Mouse (Mus musculus) limb, embryonic 11.5 days (tissue): ENCODE measurements around the gene Ubxn7. TPM values are rescaled to one million over a fixed set of nuclear protein-coding genes. Genes with fewer than 3 reads are reported as not detected.

Experiments used
- ATAC-seq: fragments of 200-750 bp; cut with Nextera tagmentation; 2 replicates; pipeline ENCODE4 v1.8.0; 2017; ENCODE audit warnings: low read depth; ENCODE audit not compliant: insufficient number of reproducible peaks, low FRiP score, low TSS enrichment
- DNase-seq: peaks from one replicate; pipeline ENCODE4 v3.0.0-alpha.2; 2015; ENCODE audit warnings: low spot score
- H3K27ac ChIP-seq: fragments of 300-500 bp; sonication (generic); replicated peaks from 2 replicates; pipeline ENCODE4 v1.5.1; 2014; ENCODE audit warnings: low read depth, mild to moderate bottlenecking, low read length
- H3K27me3 ChIP-seq: fragments of 300-500 bp; sonication (generic); 2 replicates; pipeline ENCODE4 v1.6.1; 2014; ENCODE audit warnings: mild to moderate bottlenecking, low read length, mixed read lengths; ENCODE audit not compliant: control insufficient read depth, insufficient read depth
- H3K36me3 ChIP-seq: fragments of 300-500 bp; sonication (generic); 2 replicates; pipeline ENCODE4 v1.6.1; 2014; ENCODE audit warnings: mild to moderate bottlenecking, low read length, moderate library complexity, mixed read lengths; ENCODE audit not compliant: control insufficient read depth, insufficient read depth
- H3K4me1 ChIP-seq: fragments of 300-500 bp; sonication (generic); 2 replicates; pipeline ENCODE4 v1.6.1; 2014; ENCODE audit warnings: low read length, mixed read lengths; ENCODE audit not compliant: control insufficient read depth, insufficient read depth
- H3K4me2 ChIP-seq: fragments of 300-500 bp; sonication (generic); 2 replicates; pipeline ENCODE4 v1.6.1; 2014; ENCODE audit warnings: low read depth, mild to moderate bottlenecking, moderate library complexity; ENCODE audit not compliant: severe bottlenecking
- H3K4me3 ChIP-seq: fragments of 300-500 bp; sonication (generic); 2 replicates; pipeline ENCODE4 v1.5.1; 2014; ENCODE audit warnings: low read depth, low read length
- H3K9ac ChIP-seq: fragments of 300-500 bp; sonication (generic); 2 replicates; pipeline ENCODE4 v1.6.1; 2014; ENCODE audit warnings: mild to moderate bottlenecking, low read length
- H3K9me3 ChIP-seq: fragments of 300-500 bp; sonication (generic); 2 replicates; pipeline ENCODE4 v1.6.1; 2016; ENCODE audit warnings: low read length; ENCODE audit not compliant: control insufficient read depth
- WGBS: fragments of 180-500 bp; shearing (Covaris S2); extraction: QIAGEN DNeasy Blood & Tissue Kit; methylation state at CpG from one replicate; pipeline ENCODE4 v1.1.7; 2014; 5-methylcytosine and 5-hydroxymethylcytosine counted together
- polyA plus RNA-seq: library from polyadenylated mRNA; unstranded; fragments of >200 nt; fragmentation: Nextera tagmentation; extraction: Ambion mirVana; gene quantifications from 2 replicates; pipeline ENCODE4 v1.2.1, GENCODE M21; 2014

Ubxn7 gene
- polyA plus RNA-seq, 1 experiment from 2014 or later = 28.0 TPM

GRCm38 (mm10) chr16:32316601-32317000, 15.5 kb upstream of the Ubxn7 start:
- no peak overlapping the region for H3K9ac ChIP-seq
- no peak overlapping the region for H3K27ac ChIP-seq
- H3K27me3 ChIP-seq = no peaks in the 10 kb centered on the region
- H3K4me2 ChIP-seq = no peak overlapping the region
- 29% methylated on average over 2 of the region's 2 CpGs for WGBS
- H3K9me3 ChIP-seq = no peaks in the 10 kb centered on the region
- no peaks in the 10 kb centered on the region for H3K4me1 ChIP-seq
- no peaks in the 10 kb centered on the region for H3K36me3 ChIP-seq
- ATAC-seq (no peak), DNase-seq (peak; percentile 47)
- no peak overlapping the region for H3K4me3 ChIP-seq

GRCm38 (mm10) chr16:32323953-32324352, 8.1 kb upstream of the Ubxn7 start:
- H3K9ac ChIP-seq = no peak overlapping the region

GRCm38 (mm10) chr16:32330876-32331670, 984 bp upstream of the Ubxn7 start:
- ATAC-seq (no peak), DNase-seq (no peak)
- no peak overlapping the region for H3K27ac ChIP-seq
- peak overlapping the region; percentile 96; the same call in 1 of the 2 replicates for H3K4me3 ChIP-seq
- no peak overlapping the region for H3K9ac ChIP-seq
- peak overlapping the region; percentile 49; the same call in 1 of the 2 replicates for H3K4me2 ChIP-seq
- no peaks in the 10 kb centered on the region for H3K27me3 ChIP-seq
- H3K4me1 ChIP-seq = no peaks in the 10 kb centered on the region
- no peaks in the 10 kb centered on the region for H3K9me3 ChIP-seq
- WGBS = 61% methylated on average over 9 of the region's 9 CpGs
- H3K36me3 ChIP-seq = no peaks in the 10 kb centered on the region

More at GRCm38 (mm10) chr16:32323953-32324352, 8.1 kb upstream of the Ubxn7 start:
- Histone ChIP-seq H3K9me3 (no peaks in the 10 kb centered on the region), H3K4me1 (no peaks in the 10 kb centered on the region), H3K4me3 (no peak overlapping the region), H3K36me3 (no peaks in the 10 kb centered on the region), H3K27me3 (no peaks in the 10 kb centered on the region), H3K27ac (no peak overlapping the region), H3K4me2 (no peak overlapping the region)
- DNase-seq (no peak), ATAC-seq (no peak)
- WGBS = 37% methylated on average over 7 of the region's 7 CpGs

DNA sequence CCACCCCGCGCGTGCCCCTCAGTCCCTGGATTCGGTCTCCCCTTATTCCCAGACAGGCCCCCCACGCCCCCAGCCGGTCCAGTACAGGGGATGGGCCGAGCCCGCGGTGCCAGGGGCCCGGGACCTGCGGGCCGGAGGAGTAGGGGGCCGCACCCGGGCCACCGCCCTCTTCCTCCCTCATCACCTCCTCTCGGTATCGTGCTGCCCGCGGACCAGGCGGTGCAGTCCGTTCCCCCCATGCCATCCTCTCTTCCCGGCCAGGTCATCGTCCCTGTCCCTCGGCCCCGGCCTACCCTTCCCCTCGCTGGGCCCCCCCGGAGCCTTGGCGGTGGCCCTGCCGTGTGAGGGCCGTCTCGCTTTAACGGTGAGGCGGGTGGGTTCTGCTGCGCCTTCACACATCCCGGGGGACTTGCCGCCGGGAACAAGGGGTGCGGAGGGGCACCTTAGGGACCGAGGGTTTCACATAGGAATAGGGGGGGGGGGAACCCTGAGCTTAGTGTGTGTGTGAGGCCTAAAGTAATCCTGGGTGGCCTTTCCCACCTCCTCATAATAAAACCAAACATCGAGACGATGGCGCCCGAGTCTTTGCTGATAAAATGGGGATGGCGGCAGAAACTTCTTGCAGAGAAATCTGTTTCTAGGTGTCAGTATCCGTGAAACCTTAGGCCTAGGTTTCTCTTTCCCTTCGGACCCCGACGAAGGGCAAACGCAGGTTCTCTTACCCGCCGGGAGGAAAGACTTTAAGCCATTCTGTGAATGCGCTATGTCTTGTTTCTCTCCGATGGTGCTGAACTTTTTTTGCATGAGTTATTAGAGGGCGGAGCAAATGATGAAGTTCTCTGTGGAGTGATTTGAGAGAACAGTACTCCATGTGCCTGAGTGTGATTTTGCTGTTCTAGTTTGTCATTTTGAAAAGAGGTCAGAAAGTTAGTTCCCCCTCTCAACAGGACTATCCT, 777 bp downstream of the Ubxn7 start:
- ATAC-seq (peak; percentile 71), DNase-seq (peak; percentile 65)
- Histone ChIP-seq H3K4me1 (no peaks in the 10 kb centered on the region), H3K36me3 (no peaks in the 10 kb centered on the region), H3K27me3 (no peaks in the 10 kb centered on the region), H3K4me3 (peak overlapping the region; percentile 96), H3K4me2 (peak overlapping the region; percentile 49), H3K9ac (peak overlapping the region; percentile 97), H3K9me3 (no peaks in the 10 kb centered on the region), H3K27ac (peak overlapping the region; percentile 95)
- under 1% methylated on average over 50 of the region's 54 CpGs for WGBS

DNA sequence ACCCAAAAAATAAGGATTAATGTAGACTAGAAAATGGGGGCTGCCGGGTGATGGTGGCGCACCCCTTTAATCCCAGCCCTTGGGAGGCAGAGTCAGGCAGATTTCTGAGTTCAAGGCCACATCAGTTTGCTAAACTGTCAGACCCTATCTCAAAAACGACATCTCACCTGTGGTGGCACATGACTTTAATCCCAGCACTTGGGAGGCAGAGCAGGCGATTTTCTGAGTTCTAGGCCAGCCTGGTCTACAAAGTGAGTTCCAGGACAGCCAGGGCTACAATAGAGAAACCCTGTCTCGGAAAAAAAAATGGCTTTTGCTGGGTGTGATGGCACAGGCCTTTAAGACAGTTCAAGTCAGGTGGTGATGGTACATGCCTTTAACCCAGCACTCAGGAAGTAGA, 3.1 kb downstream of the Ubxn7 start:
- DNase-seq (no peak), ATAC-seq (no peak)
- no peaks in the 10 kb centered on the region for H3K36me3 ChIP-seq
- H3K27ac ChIP-seq = no peak overlapping the region
- H3K27me3 ChIP-seq = no peaks in the 10 kb centered on the region
- no peak overlapping the region for H3K4me2 ChIP-seq
- H3K4me1 ChIP-seq = no peaks in the 10 kb centered on the region
- no peak overlapping the region for H3K4me3 ChIP-seq
- H3K9ac ChIP-seq = no peak overlapping the region
- H3K9me3 ChIP-seq = no peaks in the 10 kb centered on the region
- WGBS = 94% methylated on average over 5 of the region's 5 CpGs

- Histone ChIP-seq H3K9ac (no peak overlapping the region), H3K36me3 (no peaks in the 10 kb centered on the region), H3K27ac (no peak overlapping the region), H3K9me3 (no peaks in the 10 kb centered on the region), H3K27me3 (no peaks in the 10 kb centered on the region), H3K4me3 (no peak overlapping the region), H3K4me2 (no peak overlapping the region), H3K4me1 (no peaks in the 10 kb centered on the region)
- ATAC-seq = no peak
- DNase-seq = no peak
- WGBS = 75% methylated on average over 7 of the region's 7 CpGs
Measured at GRCm38 (mm10) chr16:32336026-32336780, 4.1 kb downstream of the Ubxn7 start.

DNA sequence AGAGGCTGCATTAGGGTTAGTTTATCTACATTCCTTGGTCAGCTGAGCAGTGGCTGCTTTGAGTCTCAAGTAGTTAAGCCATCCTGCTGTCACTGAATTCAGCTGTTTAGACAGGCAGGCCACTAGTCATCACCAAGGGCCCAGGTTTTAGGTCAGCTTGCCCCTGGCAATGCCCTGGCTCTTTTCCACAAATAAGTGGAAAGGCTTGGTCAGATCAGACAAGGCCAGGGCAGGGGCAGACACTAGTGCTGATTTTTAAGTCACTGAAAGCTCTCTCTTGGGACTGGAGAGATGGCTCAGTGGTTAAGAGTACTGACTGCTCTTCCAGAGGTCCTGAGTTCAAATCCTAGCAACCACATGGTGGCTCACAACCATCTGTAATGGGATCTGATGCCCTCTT, 4.9 kb downstream of the Ubxn7 start:
- DNase-seq = no peak
- Histone ChIP-seq H3K4me1 (no peaks in the 10 kb centered on the region), H3K27ac (no peak overlapping the region), H3K27me3 (no peaks in the 10 kb centered on the region), H3K4me2 (no peak overlapping the region), H3K36me3 (no peaks in the 10 kb centered on the region), H3K9me3 (no peaks in the 10 kb centered on the region), H3K4me3 (no peak overlapping the region), H3K9ac (no peak overlapping the region)
- no peak for ATAC-seq

DNA sequence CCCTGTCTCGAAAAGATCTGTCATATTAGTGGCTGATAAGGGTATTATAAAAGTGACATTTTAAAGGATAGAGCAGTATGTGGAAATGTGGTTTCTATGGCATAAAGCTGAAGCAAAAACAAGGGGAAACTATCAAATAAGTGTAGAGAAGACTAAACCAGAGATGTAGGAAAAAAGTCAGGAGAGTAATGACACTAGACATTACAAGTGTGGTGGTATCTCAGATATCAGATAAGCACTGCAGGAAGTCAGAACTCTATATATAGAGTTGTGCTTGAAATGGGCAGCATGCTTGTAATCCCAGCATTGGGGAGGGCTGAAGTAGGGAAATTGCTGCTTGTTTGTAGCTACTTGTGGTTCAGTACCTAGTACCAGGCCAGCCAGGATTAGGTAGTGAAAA, 8.4 kb downstream of the Ubxn7 start:
- no peaks in the 10 kb centered on the region for H3K27me3 ChIP-seq
- no peak overlapping the region for H3K4me3 ChIP-seq
- H3K36me3 ChIP-seq = no peaks in the 10 kb centered on the region
- ATAC-seq (no peak), DNase-seq (no peak)
- no peak overlapping the region for H3K9ac ChIP-seq
- no peak overlapping the region for H3K4me2 ChIP-seq
- H3K27ac ChIP-seq = no peak overlapping the region
- H3K9me3 ChIP-seq = no peaks in the 10 kb centered on the region
- no peaks in the 10 kb centered on the region for H3K4me1 ChIP-seq
- 100% methylated on average over 1 of the region's 1 CpGs for WGBS
